In the genomic region with DNA sequence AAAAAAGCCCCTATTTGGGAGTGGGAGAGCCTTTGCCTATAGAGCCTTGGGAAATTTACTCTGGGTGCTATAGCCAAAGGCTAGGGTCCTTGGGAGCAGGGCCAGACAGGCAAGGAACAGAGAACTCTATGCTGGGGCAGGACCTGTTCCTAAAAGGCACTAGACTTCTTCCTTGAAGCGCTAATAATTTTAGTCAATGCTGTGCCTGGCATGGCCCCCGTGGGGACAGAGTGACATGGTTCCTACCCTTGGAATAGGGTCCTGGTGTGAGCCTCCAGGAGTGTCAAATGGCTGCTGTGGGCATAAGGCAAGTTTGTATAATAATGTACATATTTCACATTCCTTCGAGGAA, we compare ENCODE assay signal across 9 mouse cellular contexts. TPM values are rescaled to one million over a fixed set of nuclear protein-coding genes. Genes with fewer than 3 reads are reported as not detected.
DNase-seq lines count a peak whose midpoint lies in the region; ATAC-seq and TF ChIP-seq lines count a peak whose summit lies in the region.
"Had no signal": no experiment of that assay in that cellular context is flagged by ENCODE, and none has a peak within 500 bp of the region (broad histone marks: within the 10 kb centered on the region; RNA-seq: fewer than 3 reads in every experiment).

No protein-coding gene starts in this region.

- H3K4me1 ChIP-seq in kidney, embryonic 14.5 days (ENCODE audit: control insufficient read depth, insufficient read depth, low read length), result no peaks in the 10 kb centered on the region
- peaks cover 5% of the 10 kb centered on the region for H3K4me1 ChIP-seq in heart, embryonic 16.5 days (ENCODE audit: control insufficient read depth, insufficient read depth, low read length)
- peaks cover 39% of the 10 kb centered on the region for H3K4me1 ChIP-seq in liver, embryonic 13.5 days (replicated peaks)

- no peaks in the 10 kb centered on the region; the same call in 1 of the 2 replicates for H3K36me3 ChIP-seq in kidney, embryonic 14.5 days (ENCODE audit: control insufficient read depth, insufficient read depth, low read length)
- no peaks in the 10 kb centered on the region for H3K36me3 ChIP-seq in heart, embryonic 16.5 days (ENCODE audit: control insufficient read depth, insufficient read depth)
- H3K36me3 ChIP-seq in liver, embryonic 13.5 days, result peaks cover 27% of the 10 kb centered on the region

- H3K4me3 ChIP-seq in kidney, embryonic 14.5 days (ENCODE audit: low read length), result peak overlapping the region; percentile 40; the same call in 1 of the 2 replicates
- peak overlapping the region; percentile 56 for H3K4me3 ChIP-seq in heart, embryonic 16.5 days (ENCODE audit: low read length)
- peak overlapping the region; percentile 75 for H3K4me3 ChIP-seq in liver, embryonic 13.5 days (replicated peaks)

- WGBS in kidney, embryonic 14.5 days, result 72% methylated on average over 3 of the region's 3 CpGs
- WGBS in heart, embryonic 16.5 days, result 70% methylated on average over 3 of the region's 3 CpGs
- WGBS in liver, embryonic 13.5 days (ENCODE audit: insufficient replicate concordance), result 61% methylated on average over 3 of the region's 3 CpGs

- peak overlapping the region; percentile 49 for H3K4me2 ChIP-seq in kidney, embryonic 14.5 days (replicated peaks; ENCODE audit: low read depth, low read length)
- peak overlapping the region; percentile 67 for H3K4me2 ChIP-seq in heart, embryonic 16.5 days (ENCODE audit: low read depth, low read length)
- peak overlapping the region; percentile 78 for H3K4me2 ChIP-seq in liver, embryonic 13.5 days

- H3K9ac ChIP-seq in kidney, embryonic 14.5 days (ENCODE audit: low read depth, low read length), result no peak overlapping the region; the same call in 1 of the 2 replicates
- peak overlapping the region; percentile 72 for H3K9ac ChIP-seq in heart, embryonic 16.5 days (ENCODE audit: low read length)
- peak overlapping the region; percentile 86 for H3K9ac ChIP-seq in liver, embryonic 13.5 days

- DNase-seq in kidney, postnatal 4 days, result no peak
- DNase-seq in Patski (ENCODE audit: low read depth, low spot score), result no peak
- DNase-seq in liver, embryonic 13.5 days, result no peak
- no peak for DNase-seq in ovary, postnatal 14 days (ENCODE audit: low spot score)
- no peak for DNase-seq in urinary bladder, postnatal 4 days (ENCODE audit: low spot score in 2 of 2)
- DNase-seq in right cerebral cortex, postnatal 10 days (ENCODE audit: low spot score in 2 of 2), result no peak
- DNase-seq: cerebellum, adult 11-12 months had no signal

- no peak for ATAC-seq in kidney, embryonic 14.5 days (ENCODE audit: low FRiP score, low TSS enrichment)
- ATAC-seq in Patski, result peak; percentile 13
- ATAC-seq in heart, embryonic 16.5 days (replicated peaks; ENCODE audit: extremely low read depth, insufficient read depth, low FRiP score), result no peak
- ATAC-seq in liver, embryonic 13.5 days (ENCODE audit: low read depth), result no peak

- in situ Hi-C loops in Patski (cut with MboI; ENCODE audit: low pct_unique_long_range_greater_than_20kb), result no loop called here

- no peaks in the 10 kb centered on the region for H3K27me3 ChIP-seq in kidney, embryonic 14.5 days (ENCODE audit: control insufficient read depth, insufficient read depth, low read length)
- H3K27me3 ChIP-seq in Patski, result no peaks in the 10 kb centered on the region
- H3K27me3 ChIP-seq in heart, embryonic 16.5 days (ENCODE audit: control insufficient read depth, insufficient read depth, low read length), result no peaks in the 10 kb centered on the region
- no peaks in the 10 kb centered on the region for H3K27me3 ChIP-seq in liver, embryonic 13.5 days

- no peaks in the 10 kb centered on the region for H3K9me3 ChIP-seq in kidney, embryonic 14.5 days (ENCODE audit: control insufficient read depth, low read length)
- H3K9me3 ChIP-seq in heart, embryonic 16.5 days (replicated peaks; ENCODE audit: control insufficient read depth, low read length), result no peaks in the 10 kb centered on the region
- no peaks in the 10 kb centered on the region for H3K9me3 ChIP-seq in liver, embryonic 13.5 days (replicated peaks)

- no peak for TF ChIP-seq CTCF in Patski (IDR thresholded peaks at IDR 0.05)

- POLR2A ChIA-PET in Patski (lab: Charles Lee), result interaction anchor here (2.0 kb wide), 1 partner anchor 44 kb away, joined by 11 read pairs; no protein-coding TSS in a partner anchor

- CTCF ChIA-PET in Patski (lab: Charles Lee), result interaction anchor here (2.4 kb wide), 1 partner anchor 13 kb away, joined by 11 read pairs; no protein-coding TSS in a partner anchor

- H3K27ac ChIP-seq in kidney, embryonic 14.5 days (ENCODE audit: low read depth, low read length), result no peak overlapping the region
- no peak overlapping the region for H3K27ac ChIP-seq in heart, embryonic 16.5 days (ENCODE audit: low read length)
- H3K27ac ChIP-seq in liver, embryonic 13.5 days, result peak overlapping the region; percentile 25; the same call in 1 of the 2 replicates

RNA-seq across cellular contexts. Expression of a gene that starts 0.5 kb away (rescaled TPM):
- polyA plus RNA-seq in kidney, embryonic 14.5 days (2014; fragmentation: Nextera tagmentation; extraction: Ambion mirVana), result 1.3 and 1.4 TPM in 2 replicates
- 9.4 TPM for polyA plus RNA-seq in Patski (2021)
- polyA plus RNA-seq in heart, embryonic 16.5 days (2015; fragmentation: Nextera tagmentation; extraction: Ambion mirVana), result 1.2 and 1.5 TPM in 2 replicates
- polyA plus RNA-seq in liver, embryonic 13.5 days (2015; fragmentation: Nextera tagmentation; extraction: Ambion mirVana), result 1.3 and 1.5 TPM in 2 replicates

RNA-seq across cellular contexts. Expression of a gene that starts 22.5 kb away (rescaled TPM):
- 0.58 TPM in 1 of 2 replicates, not detected in the other for polyA plus RNA-seq in kidney, embryonic 14.5 days (2014; fragmentation: Nextera tagmentation; extraction: Ambion mirVana)
- not detected for polyA plus RNA-seq in Patski (2021)
- 0.12 and 0.20 TPM in 2 replicates for polyA plus RNA-seq in heart, embryonic 16.5 days (2015; fragmentation: Nextera tagmentation; extraction: Ambion mirVana)
- polyA plus RNA-seq in liver, embryonic 13.5 days (2015; fragmentation: Nextera tagmentation; extraction: Ambion mirVana), result 0.15 TPM in 1 of 2 replicates, not detected in the other

RNA-seq across cellular contexts. Expression of a gene that starts 29.3 kb away (rescaled TPM):
- 0.14 and 0.24 TPM in 2 replicates for polyA plus RNA-seq in kidney, embryonic 14.5 days (2014; fragmentation: Nextera tagmentation; extraction: Ambion mirVana)
- not detected for polyA plus RNA-seq in Patski (2021)
- polyA plus RNA-seq in heart, embryonic 16.5 days (2015; fragmentation: Nextera tagmentation; extraction: Ambion mirVana), result 0.05 and 0.27 TPM in 2 replicates
- 0.08 and 0.12 TPM in 2 replicates for polyA plus RNA-seq in liver, embryonic 13.5 days (2015; fragmentation: Nextera tagmentation; extraction: Ambion mirVana)

RNA-seq across cellular contexts. Expression of a gene that starts 39.7 kb away (rescaled TPM):
- not detected in 2 replicates for polyA plus RNA-seq in kidney, embryonic 14.5 days (2014; fragmentation: Nextera tagmentation; extraction: Ambion mirVana)
- polyA plus RNA-seq in Patski (2021), result not detected
- polyA plus RNA-seq in heart, embryonic 16.5 days (2015; fragmentation: Nextera tagmentation; extraction: Ambion mirVana), result 0.07 TPM in 1 of 2 replicates, not detected in the other
- polyA plus RNA-seq in liver, embryonic 13.5 days (2015; fragmentation: Nextera tagmentation; extraction: Ambion mirVana), result 0.02 and 0.03 TPM in 2 replicates

RNA-seq across cellular contexts. Expression of a gene that starts 45.5 kb away (rescaled TPM):
- polyA plus RNA-seq in kidney, embryonic 14.5 days (2014; fragmentation: Nextera tagmentation; extraction: Ambion mirVana), result 9.4 and 17.9 TPM in 2 replicates
- polyA plus RNA-seq in Patski (2021), result 21.3 TPM
- 8.8 and 9.3 TPM in 2 replicates for polyA plus RNA-seq in heart, embryonic 16.5 days (2015; fragmentation: Nextera tagmentation; extraction: Ambion mirVana)
- 8.1 and 9.3 TPM in 2 replicates for polyA plus RNA-seq in liver, embryonic 13.5 days (2015; fragmentation: Nextera tagmentation; extraction: Ambion mirVana)
